Mouse (Mus musculus): Measurements from ENCODE around the gene Pdia4.
A peak's percentile ranks its signal among the peaks of the same experiment; 100 is the strongest.
"Not testable (repeated sequence)": the region's sequence is repeated elsewhere in the genome, so short reads cannot be mapped to it uniquely, and the experiment has no call there.

Pdia4 gene

GRCm38 (mm10) chr6:47810181-47810580 lies 3.0 kb downstream of the Pdia4 start:
- no peak for DNase-seq (ENCODE audit: low spot score)

- no peak for DNase-seq (ENCODE audit: low spot score)
Observed at GRCm38 (mm10) chr6:47809053-47809452, 4.2 kb downstream of the Pdia4 start.

- DNase-seq (ENCODE audit: low spot score): no peak
Observed at GRCm38 (mm10) chr6:47808545-47808944, 4.7 kb downstream of the Pdia4 start.

- DNase-seq (ENCODE audit: low spot score): no peak
Observed at GRCm38 (mm10) chr6:47807419-47807818, 5.8 kb downstream of the Pdia4 start.

GRCm38 (mm10) chr6:47805520-47805919 lies 7.7 kb downstream of the Pdia4 start:
- DNase-seq (ENCODE audit: low spot score): no peak

GRCm38 (mm10) chr6:47799079-47799478 lies 14.2 kb downstream of the Pdia4 start:
- no peak for DNase-seq (ENCODE audit: low spot score)

- DNase-seq (ENCODE audit: low spot score): no peak
Observed at GRCm38 (mm10) chr6:47794106-47794830, 19.0 kb downstream of the Pdia4 start.

GRCm38 (mm10) chr6:47793284-47793683 lies 19.9 kb downstream of the Pdia4 start:
- no peak for DNase-seq (ENCODE audit: low spot score)

GRCm38 (mm10) chr6:47792533-47792932 lies 20.7 kb downstream of the Pdia4 start:
- no peak for DNase-seq (ENCODE audit: low spot score)

GRCm38 (mm10) chr6:47790745-47791144 lies 22.5 kb downstream of the Pdia4 start:
- DNase-seq (ENCODE audit: low spot score): no peak

- DNase-seq (ENCODE audit: low spot score): no peak
Observed at GRCm38 (mm10) chr6:47788821-47789220, 24.4 kb downstream of the Pdia4 start.

GRCm38 (mm10) chr6:47787941-47788736 lies 25.1 kb downstream of the Pdia4 start:
- peak; percentile 60 for DNase-seq (ENCODE audit: low spot score)

- no peak for DNase-seq (ENCODE audit: low spot score)
Observed at GRCm38 (mm10) chr6:47784707-47785412, 28.4 kb downstream of the Pdia4 start.

- no peak for DNase-seq (ENCODE audit: low spot score)
Observed at GRCm38 (mm10) chr6:47781091-47781968, 31.9 kb downstream of the Pdia4 start.

- no peak for DNase-seq (ENCODE audit: low spot score)
Observed at GRCm38 (mm10) chr6:47780576-47781013, 32.6 kb downstream of the Pdia4 start.

- not testable (repeated sequence) for DNase-seq (ENCODE audit: low spot score)
Observed at GRCm38 (mm10) chr6:47771760-47772159, 41.5 kb downstream of the Pdia4 start.

- DNase-seq (ENCODE audit: low spot score): not testable (repeated sequence)
Observed at GRCm38 (mm10) chr6:47771113-47771512, 42.1 kb downstream of the Pdia4 start.

GRCm38 (mm10) chr6:47769861-47770260 lies 43.4 kb downstream of the Pdia4 start:
- not testable (repeated sequence) for DNase-seq (ENCODE audit: low spot score)

- DNase-seq (ENCODE audit: low spot score): not testable (repeated sequence)
Observed at GRCm38 (mm10) chr6:47768520-47768919, 44.7 kb downstream of the Pdia4 start.

- DNase-seq (ENCODE audit: low spot score): not testable (repeated sequence)
Observed at GRCm38 (mm10) chr6:47767355-47767754, 45.9 kb downstream of the Pdia4 start.

GRCm38 (mm10) chr6:47762686-47763085 lies 50.5 kb downstream of the Pdia4 start:
- not testable (repeated sequence) for DNase-seq (ENCODE audit: low spot score)

Measured in ovary, postnatal 10 days (tissue).